Mouse (Mus musculus): ENCODE measurements around the gene Fnbp1.

DNA sequence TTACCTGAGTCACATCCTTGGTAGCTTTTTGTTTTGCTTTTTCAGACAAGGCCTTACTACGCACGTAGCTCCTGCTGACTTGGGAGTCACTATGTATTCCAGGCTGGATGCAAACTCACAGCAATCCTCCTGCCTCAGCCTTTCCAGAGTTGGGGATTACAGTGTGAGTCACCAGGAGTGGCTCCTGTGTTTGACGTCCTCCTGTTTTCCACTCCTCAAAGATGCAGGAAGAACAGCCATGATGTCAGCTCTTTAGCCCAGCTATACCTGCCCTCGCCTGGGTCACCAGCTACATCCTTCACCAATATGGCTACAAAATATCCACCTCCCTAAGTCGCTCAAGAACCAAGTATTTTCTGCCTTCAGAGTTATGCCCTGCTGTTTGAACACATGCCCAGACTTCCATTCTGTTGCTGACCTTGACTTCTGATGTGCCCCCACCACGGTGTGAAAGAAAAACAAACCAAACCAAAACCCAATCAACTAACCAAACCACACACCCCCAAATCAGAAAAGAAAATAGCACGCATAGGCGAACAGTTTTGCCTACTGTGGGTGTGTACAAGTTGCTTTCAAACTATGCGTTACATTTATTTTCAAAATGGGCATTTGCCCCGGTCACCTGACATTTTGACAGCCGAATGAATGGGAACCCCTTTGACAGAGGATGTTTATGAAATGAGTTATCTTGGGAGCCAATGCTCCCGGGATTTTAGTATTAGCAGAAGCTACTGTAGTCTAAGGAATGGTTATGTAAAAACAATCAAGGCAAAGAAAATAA lies 1.6 kb downstream of the Fnbp1 start:
- TF ChIP-seq CTCF (conservative IDR thresholded peaks at IDR 0.05; ENCODE audit: low read length): no peak
- TF ChIP-seq NANOG (IDR thresholded peaks at IDR 0.05; ENCODE audit: borderline replicate concordance, low read length): no peak
- no peak for TF ChIP-seq POU5F1 (IDR thresholded peaks at IDR 0.05; ENCODE audit: borderline replicate concordance, low read length)

All from E14TG2a.4 (cell line).